Mouse (Mus musculus): ENCODE data around the gene Snapin. TPM values are rescaled to one million over a fixed set of nuclear protein-coding genes. Genes with fewer than 3 reads are reported as not detected.

The Snapin gene
- 10 to 100 TPM; 63.2 to 64.4 TPM for total RNA-seq (2023)

DNA sequence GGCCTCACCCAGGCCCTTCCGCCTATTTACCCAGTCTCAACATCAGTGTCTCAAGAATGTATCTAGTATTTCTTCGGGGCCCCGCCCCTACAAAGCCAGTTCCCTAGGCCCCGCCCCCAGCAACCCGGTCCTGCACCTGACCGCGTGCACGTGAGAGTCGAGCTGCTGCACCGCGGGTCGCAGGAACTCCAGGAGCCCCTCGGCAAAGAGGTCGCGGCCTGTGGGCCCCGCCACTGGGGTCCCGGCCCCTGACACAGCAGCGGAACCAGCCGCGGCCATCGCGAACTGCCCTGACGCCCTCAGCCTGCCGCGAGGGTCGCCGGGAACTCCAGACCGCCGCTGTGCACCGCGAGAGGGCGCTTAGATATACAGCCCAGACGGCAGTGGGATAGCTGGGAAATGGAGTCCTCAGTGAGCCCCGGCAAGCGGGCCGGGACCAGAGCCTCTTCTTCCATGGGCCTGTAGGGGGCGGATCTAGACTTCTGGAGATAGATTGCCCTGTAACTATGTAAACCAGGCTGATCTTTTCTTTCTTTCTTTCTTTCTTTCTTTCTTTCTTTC is at the start of gene Snapin:
Snapin (minus strand) TSS at position 338 of the 561 bp plus-strand sequence.

DNA sequence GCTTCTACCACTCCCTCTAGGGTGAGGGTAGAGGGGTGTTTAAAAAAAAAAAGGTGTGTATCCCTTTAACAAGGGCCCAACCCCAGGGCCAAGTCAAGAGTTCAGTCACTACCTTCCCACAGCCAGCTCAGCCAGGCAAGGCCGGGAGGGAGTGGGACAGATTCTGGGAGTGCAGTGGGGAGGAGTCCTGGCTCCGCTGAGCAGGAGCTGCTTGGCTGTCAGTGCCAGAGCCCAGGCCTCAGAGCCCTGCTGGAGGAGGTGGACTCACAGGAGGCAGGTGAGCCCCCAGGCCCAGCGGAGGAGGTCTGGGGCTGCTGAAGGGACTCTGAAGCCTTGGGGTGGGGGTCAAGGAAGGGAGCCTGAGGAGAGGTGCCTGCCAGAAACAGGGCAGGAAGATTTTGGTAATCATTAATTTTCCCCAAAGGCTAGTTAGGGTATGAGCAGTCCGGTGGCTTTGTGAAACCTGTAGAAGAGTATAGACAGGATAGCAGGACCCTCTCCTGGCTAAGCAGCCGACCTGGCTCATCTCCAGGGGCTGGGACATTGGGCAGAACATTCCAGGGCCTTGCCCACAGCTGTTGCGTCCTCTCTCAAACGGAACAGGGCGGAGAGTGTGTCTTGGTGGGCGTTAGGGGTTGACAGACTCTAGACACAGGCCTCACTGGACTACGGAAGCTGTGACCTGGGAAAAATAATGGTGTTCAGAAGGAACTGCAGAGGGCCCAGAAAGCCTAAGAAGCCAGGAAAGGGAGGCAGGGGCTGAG is 46.5 kb upstream of the Snapin start, which contains the start of gene S100a16:
S100a16 (plus strand) TSS at position 114 of the 764 bp plus-strand sequence.

DNA sequence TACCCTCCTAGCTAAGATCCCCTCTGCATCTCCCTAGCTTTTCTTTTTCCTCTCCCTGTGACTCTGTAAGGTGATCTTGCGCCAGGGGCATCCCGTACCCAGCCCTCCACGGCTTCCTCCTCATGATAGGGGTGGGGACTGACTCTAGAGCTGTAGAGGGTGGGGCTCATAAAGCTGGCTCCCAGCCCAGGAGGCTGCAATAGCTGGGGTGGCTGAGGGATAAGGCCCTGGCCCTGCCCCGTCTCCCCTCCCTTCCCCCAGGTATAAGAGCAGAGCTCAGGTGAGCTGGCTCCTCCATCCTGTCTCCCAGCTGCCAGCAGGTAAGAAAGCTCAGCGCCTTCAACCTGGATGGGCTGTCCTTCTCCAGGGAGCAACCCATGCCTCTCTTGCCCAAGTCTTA is 35.7 kb upstream of the Snapin start, which contains the start of gene S100a14:
S100a14 (plus strand) TSS at position 277 of the 400 bp plus-strand sequence.

DNA sequence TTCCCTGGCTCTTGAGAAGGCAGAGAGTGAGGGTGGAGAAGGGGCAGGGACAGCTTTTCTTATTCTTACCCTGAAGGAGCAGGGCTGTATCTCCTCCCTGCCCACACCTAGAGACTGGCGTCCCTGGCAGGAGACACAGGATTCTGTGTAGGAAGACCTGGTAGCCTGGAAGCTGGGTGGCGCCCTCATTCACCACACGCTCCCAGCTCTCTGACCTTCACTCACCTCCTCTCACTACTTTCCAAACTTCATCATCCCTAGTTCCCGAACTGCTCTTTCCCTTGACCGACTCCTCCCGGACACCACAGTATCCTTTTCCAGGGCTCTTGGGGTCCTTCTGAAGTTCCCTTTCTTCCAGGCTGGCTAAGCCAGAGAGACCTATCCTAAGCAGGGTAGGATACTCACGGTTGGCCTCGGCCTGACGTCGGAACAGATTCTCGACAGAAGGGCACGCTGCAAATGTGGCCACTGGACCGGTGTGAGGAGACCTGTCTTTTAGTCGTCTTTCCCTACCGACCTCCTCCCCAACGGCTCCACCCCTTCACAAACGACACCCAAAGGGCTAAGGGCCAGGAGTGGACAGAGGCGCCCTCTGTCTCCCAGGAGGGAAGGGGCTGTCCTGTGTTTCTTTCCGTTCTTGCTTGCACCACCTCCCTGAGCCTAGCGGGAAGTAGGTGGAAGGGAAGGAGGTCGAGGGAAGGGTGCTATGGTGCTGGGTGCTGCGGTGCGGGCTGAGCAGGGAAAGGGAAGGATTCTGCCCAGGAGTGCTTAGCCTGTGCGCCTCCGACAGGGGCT is 23.2 kb upstream of the Snapin start, which contains the start of the genes S100a1 and S100a13:
S100a1 (minus strand) TSS at position 597 of the 795 bp plus-strand sequence.
S100a13 (plus strand) TSS at position 640 of the 795 bp plus-strand sequence.

DNA sequence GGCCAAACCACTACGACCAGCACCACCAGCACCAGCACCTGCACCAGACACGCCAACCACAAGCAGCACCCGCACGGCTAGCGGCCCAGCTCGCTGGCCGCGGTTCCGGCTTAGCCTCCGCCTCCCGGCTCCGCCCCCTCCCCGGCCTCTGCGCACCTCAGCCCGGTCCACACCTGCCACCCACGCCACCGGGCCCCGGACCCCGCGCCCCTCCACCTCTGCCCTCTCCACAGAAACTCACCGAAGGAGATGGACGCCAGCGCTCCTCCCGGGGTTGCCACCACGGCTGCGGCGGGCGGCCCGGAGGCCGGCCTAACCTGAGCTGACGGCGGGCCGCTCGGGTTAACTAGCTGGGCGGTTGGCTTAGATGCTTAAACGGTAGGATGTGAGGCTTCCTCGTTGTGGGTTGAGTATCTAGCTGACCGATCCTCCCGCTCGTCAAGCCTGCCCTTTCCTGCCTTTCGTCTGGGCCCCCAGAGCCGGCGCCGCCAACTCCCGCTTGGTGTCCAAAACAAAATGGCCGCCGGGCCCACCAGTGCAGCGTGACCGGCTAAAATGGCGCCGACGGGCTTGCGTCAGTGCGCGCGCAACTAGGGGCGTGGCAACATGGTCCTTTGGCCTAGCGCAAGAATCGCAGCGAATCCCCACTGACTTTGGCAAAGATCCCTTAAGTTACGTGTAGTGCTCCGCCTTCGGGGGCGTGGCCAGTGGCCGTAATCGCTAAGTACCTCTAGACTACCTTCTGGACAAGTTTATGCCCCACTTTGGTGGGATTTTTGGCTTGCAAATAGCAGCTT is 18.3 kb upstream of the Snapin start, which contains the start of gene Chtop:
Chtop (minus strand) TSS at position 549 of the 797 bp plus-strand sequence.

DNA sequence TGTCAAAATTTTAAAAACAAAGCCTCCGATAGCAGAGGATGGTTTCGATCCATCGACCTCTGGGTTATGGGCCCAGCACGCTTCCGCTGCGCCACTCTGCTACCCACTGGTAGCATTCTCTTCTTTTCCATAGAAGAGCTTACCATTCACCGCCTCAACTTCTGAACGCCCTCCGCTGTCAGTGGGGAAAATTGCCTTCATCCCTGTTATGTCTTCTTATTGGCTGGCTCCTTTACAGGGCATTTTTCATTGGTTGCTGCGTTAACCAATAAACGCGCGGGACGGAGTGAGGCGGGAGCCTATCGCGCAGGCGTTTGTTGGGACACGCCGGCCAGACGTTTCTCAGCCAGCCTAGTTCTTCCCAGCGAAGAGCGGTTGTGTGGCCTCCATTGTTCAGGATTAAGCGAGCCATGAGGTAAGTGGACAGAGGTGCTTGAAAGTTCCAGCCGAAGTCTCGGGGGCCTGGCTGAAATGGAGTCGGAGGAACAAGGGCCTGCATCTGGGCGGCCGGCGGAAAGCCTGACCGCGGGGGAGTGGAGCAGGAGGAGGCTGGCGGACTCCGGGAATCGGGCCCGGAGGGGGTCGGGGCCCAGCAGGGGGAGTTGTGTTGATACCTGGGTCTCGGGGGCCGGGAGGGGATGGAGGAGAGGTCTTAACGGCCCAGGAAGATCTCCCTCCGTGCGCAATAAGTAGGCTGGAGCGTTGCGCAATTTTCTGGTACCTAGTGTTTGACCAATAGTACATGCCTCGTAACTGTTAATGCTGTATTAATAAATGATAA is 14.8 kb downstream of the Snapin start, which contains the start of gene Ilf2:
Ilf2 (plus strand) TSS at position 296 of the 781 bp plus-strand sequence.

DNA sequence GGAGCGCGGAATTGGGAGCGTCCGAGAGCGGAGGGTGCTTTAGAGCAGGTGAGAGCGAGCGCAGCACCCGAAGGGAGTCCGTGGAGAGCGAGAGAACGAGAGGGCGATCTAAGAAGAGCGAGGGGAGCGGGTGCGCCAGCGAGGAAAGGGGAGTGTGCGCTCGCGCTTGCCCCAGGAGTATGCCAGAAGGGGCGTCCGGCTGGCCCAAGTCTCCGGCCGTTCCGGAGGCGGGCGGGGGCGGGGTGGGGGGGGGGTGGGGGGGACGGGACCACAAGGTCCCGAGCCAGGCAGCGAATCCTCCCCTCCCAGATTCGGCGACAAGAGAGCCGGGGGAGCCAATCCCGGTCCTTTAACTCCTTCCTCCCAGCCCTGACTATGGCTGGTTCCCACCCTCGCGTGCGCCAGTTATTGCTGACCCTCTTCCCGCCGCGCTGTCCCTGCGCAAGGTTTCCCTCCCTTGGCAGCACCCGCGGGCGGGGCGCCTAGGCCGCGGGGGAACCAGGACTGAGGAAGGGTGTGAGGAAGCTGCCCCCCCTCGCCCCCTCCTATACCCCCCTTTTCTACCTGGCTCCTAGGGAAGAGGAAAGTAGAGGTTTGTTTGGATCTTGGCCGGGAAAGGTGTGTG is 25.0 kb downstream of the Snapin start, which contains the start of gene Npr1:
Npr1 (minus strand) TSS at position 181 of the 625 bp plus-strand sequence.

Other genes with a start within 250 kb of the Snapin start
- not detected for gene Creb3l4, start 247.5 kb downstream of the Snapin start, total RNA-seq (2023)
- gene Slc39a1, start 242.9 kb downstream of the Snapin start, total RNA-seq (2023) = 10 to 100 TPM; 33.9 to 37.5 TPM
- gene Crtc2, start 236.9 kb downstream of the Snapin start, total RNA-seq (2023) = 100 to 1,000 TPM; 193 to 194 TPM
- gene Dennd4b, start 225.8 kb downstream of the Snapin start, total RNA-seq (2023) = 100 to 1,000 TPM; 180 TPM
- 100 to 1,000 TPM; 120 to 129 TPM for gene Gatad2b, start 197.9 kb downstream of the Snapin start, total RNA-seq (2023)
- 1 to 10 TPM; 1.4 to 3.3 TPM for gene Slc27a3, start 101.1 kb downstream of the Snapin start, total RNA-seq (2023)
- gene Ints3, start 57.4 kb downstream of the Snapin start, total RNA-seq (2023) = 10 to 100 TPM; 60.8 to 63.6 TPM
- gene Npr1, start 25.2 kb downstream of the Snapin start, total RNA-seq (2023) = not detected
- 10 to 100 TPM; 93.4 to 97.9 TPM for gene Ilf2, start 14.9 kb downstream of the Snapin start, total RNA-seq (2023)
- gene Chtop, start 18.5 kb upstream of the Snapin start, total RNA-seq (2023) = 100 to 1,000 TPM; 198 to 203 TPM
- not detected for gene S100a1, start 23.4 kb upstream of the Snapin start, total RNA-seq (2023)
- gene S100a13, start 23.4 kb upstream of the Snapin start, total RNA-seq (2023) = 10 to 100 TPM; 18.4 to 23.5 TPM
- gene S100a14, start 35.8 kb upstream of the Snapin start, total RNA-seq (2023) = 1 to 10 TPM in 1 of 2 experiments, under 1 TPM in 1; 0.70 to 1.2 TPM
- not detected for gene S100a16, start 46.2 kb upstream of the Snapin start, total RNA-seq (2023)
- gene S100a3, start 69.5 kb upstream of the Snapin start, total RNA-seq (2023) = not detected
- gene S100a2, start 99.2 kb upstream of the Snapin start, total RNA-seq (2023) = not detected
- not detected for gene Gm42674, start 110.9 kb upstream of the Snapin start, total RNA-seq (2023)
- 10 to 100 TPM; 51.9 to 57.1 TPM for gene S100a4, start 112.7 kb upstream of the Snapin start, total RNA-seq (2023)
- gene S100a5, start 117.5 kb upstream of the Snapin start, total RNA-seq (2023) = 1 to 10 TPM; 5.2 to 5.4 TPM
- gene S100a6, start 121.8 kb upstream of the Snapin start, total RNA-seq (2023) = 100 to 1,000 TPM in 1 of 2 experiments, 10 to 100 TPM in 1; 78.7 to 101 TPM
- not detected for gene S100a7a, start 163.0 kb upstream of the Snapin start, total RNA-seq (2023)
- 10 to 100 TPM in 1 of 2 experiments, 1 to 10 TPM in 1; 6.8 to 14.3 TPM for gene S100a8, start 177.9 kb upstream of the Snapin start, total RNA-seq (2023)
- 10 to 100 TPM in 1 of 2 experiments, 1 to 10 TPM in 1; 9.6 to 10.5 TPM for gene S100a9, start 204.7 kb upstream of the Snapin start, total RNA-seq (2023)
- not detected for gene Pglyrp4, start 235.9 kb upstream of the Snapin start, total RNA-seq (2023)

Measured in B cell, adult 67 days (primary cell).